Mouse (Mus musculus) left cerebral cortex, postnatal 14 days (tissue): Measurements from ENCODE around the gene Rpl38. TPM values are rescaled to one million over a fixed set of nuclear protein-coding genes. Genes with fewer than 3 reads are reported as not detected.
"Not testable (repeated sequence)": the region's sequence is repeated elsewhere in the genome, so short reads cannot be mapped to it uniquely, and the experiment has no call there.

Source experiments
- DNase-seq, 2 experiments: peaks; one replicate each; pipeline ENCODE4 v3.0.0; 2021 to 2022; ENCODE audit warnings: low spot score in 2 of 2, mixed read lengths in 1 of 2
- intact Hi-C: fragments of 180-260 bp; cut with DNase I; formaldehyde crosslinking; loops from one replicate; pipeline ENCODE4 v1.15.1; 2025
- total RNA-seq, 2 experiments: library from RNA; stranded (reverse); gene quantifications; 2 replicates each; pipeline ENCODE4 v1.2.3; 2021

Gene Rpl38
- total RNA-seq, 2 experiments from 2014 or later, result 737 to 799 TPM

DNA sequence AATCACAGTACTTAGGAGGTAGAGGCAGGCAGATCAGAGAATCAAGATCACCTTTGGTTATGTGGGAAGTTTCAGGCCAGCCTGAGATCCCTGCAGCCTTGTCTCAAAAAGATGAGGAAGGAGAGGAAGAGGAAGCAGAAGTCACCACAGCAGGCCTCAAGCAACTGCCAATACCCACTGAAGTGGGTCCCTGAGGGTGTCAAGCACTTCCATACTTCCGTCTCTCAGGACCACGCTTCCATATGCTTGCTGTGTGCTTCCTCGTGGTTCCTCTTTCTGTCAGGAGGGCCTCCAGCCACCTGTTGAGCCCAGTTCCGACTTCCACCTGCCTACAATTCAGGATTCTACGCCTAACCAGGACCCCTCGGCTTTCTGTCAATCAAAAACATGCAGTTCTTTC, 14.7 kb upstream of the Rpl38 start:
- intact Hi-C loops, result no loop called here
- DNase-seq, result no peak

DNA sequence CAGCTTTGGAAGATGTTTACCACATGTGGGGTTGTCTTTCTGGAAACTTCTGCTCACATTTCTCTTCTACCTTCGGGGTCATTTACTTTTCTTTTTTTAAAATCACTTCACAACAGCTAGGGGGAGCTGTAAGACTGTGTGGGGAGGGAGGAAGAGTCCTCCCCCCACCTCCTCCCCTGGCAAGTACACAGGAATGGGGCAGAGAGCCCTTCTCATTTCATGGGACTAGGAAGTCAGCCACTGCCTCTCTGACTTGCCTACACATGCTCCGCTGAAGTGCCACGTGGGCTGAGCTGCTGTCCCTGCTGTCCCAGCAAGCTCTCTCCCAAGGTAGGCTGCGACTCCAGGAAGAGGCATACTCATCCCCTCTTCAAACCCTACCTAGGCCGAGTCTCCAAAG, 13.8 kb upstream of the Rpl38 start:
- intact Hi-C loops, result no loop called here
- no peak for DNase-seq

DNA sequence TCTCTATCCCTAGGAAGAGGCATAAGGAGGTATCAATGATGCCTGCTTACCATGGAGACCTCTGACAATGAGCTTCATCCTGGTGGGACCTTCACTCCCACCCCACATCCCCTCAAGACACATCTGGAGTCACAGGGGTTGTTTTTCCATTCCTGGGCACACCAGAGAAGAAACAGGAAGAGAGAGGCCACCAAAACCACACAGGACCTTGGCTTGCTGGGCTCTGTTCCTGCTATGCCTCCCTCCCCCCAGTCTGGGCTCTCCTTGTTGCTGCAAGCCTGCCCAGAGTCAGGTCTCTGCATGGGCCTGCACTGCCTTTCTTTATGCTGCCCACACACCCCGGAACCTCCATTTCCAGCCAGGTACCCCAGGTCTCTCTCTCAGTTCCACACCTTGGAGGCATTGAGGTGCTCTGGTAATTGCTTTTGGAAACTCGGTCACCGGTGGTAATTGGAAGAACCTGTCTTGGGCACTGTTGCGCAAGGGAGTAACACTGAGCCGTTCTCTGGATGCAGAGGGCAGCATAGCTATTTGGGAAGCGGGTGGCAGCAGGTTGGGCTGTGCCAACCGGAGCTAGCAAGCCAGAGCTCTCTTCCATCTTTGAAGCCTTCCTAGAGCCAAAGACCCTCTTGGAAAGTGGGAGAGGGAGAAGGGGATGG, 12.8 kb upstream of the Rpl38 start:
- no peak for DNase-seq
- intact Hi-C loops, result no loop called here

DNA sequence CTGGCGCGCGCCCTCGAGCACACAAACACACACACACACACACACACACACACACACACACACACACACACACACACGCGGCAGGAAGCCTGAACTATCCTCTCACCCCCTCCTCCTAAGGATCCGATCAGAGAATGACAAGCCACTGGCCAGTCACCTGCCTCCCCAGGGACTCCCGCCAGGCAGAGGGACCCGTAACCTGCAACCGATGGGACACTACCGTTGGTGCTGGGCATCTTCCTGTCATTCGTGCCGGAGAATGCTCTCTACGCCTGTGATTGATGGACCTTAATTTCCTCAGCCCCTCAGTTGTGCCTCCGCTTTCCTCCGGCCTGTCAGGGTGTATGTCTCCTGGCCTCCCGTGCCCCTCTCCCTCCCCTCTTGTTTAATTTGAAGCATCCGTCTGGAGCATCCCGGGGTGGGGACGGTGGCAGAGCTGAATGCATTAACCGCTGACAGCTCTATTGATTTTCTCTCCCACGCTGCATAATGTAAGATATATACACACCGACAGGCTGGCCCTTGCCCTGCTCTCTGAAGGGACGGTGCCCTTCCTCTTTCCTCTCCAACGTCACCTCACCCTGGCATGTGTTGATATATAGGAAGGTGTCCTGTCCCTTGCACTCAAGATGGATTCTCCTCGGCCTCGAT, 11.2 kb upstream of the Rpl38 start:
- DNase-seq, result no peak
- intact Hi-C loops, result no loop called here

DNA sequence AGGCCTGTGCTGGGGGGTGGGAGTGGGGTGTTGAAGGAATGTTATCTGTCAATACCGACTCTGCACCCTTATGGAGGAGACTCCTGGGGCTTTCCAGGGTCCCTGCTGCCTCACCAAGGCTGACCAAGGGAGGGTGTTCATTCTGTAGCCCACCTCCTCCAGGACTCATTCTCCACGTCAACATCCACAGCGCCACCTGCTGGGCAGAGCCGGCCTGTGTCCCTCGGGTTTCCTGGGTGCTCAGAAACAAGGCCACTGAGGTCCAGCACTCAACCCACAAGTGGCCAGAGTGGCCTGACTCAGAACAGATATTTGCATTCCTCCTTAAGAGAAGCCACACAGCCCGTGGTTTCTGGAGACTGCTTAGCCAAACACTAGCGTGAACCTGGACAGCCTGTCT, 10.6 kb upstream of the Rpl38 start:
- intact Hi-C loops, result no loop called here
- DNase-seq, result peak; percentile 74 to 79

DNA sequence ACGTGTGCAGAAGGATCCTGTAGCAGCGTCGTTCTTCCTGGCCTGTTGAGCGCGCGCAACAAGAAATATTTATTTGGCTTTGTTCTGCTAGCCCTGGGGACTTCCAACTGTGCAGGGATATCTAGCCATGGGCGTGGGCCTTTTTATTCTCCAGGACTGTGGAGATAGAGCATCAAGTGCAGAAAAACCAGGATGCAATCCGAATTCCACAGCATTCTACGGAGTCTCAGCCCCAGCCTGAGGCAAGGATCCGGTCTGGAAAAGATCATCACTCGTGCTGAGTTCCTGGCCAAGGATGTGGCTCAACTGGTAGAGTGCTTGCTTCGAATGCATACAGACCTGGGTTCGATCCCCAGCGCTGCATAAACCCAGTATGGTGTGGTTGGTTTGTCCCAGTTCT, 6.2 kb upstream of the Rpl38 start:
- DNase-seq, result no peak
- intact Hi-C loops, result no loop called here

DNA sequence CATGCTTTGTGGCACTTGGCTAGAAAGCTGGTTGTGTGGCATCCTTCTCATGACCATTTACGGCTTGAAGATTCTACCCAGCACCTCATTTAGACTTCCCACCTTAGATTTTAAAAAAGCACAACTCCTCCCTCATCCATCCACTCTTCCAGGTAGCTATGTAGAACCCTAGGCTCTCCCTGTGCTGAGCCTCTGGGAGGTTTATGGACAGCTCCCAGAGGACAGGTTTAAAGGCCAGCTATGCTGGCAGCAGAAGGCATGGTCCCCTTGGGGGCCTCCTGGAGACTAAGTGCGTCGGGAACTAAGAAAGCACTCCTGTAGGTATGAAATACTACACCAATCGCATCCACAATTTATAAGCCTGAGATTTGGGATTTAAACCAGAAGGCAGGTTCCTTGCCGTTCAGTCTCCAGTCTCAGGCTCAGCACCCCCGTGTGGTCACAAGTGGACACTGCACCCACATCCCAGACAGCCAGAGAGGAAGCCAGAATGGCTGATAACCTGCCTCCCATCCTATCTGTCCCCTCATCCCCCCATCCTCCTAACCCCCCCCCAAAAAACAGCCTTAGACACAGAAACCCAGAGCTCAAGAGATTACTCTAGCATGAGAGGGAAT, 5.5 kb upstream of the Rpl38 start:
- intact Hi-C loops, result no loop called here
- DNase-seq, result peak; percentile 83 to 84

DNA sequence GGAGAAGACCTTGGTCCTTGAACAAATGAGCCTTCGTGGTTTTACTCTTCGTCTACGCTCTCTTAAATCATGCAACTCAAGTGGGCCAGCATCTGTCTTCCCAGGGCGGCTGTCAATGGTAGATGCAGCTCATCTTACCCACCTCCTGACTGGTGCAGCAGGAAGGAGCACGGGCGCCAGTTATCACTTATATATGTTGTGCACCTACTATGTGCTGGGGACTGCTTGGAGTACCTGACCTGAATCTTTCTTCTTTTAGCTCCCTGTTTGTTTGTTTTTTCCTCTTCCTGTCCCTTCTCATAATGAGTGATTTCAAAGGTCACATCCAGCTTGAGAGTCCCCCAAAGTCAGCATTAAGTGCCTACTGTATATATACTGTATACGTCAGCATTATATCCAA, 4.2 kb upstream of the Rpl38 start:
- intact Hi-C loops, result no loop called here
- no peak for DNase-seq

DNA sequence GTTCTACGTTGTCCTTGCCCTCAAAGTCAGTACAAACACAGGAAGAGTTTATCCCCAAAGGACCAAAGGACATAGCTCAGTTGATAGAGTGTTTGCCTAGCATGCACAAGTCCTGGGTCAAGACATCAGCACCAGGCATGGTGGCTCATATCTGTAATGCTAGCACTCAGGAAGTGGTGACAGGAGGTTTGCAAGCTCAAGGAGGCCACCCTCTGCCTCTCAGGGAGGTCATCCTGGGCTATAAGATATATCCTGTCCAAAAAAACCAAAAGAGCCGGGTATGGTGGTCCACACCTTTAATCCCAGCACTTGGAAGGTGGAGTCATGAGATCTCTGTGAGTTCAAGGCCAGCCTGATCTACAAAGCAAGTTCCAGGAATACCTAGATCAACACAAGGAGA, 2.9 kb upstream of the Rpl38 start:
- intact Hi-C loops, result no loop called here
- DNase-seq, result no peak

GRCm38 (mm10) chr11:114666786-114667185, 1.5 kb upstream of the Rpl38 start:
- DNase-seq, result no peak

GRCm38 (mm10) chr11:114667236-114667931, 940 bp upstream of the Rpl38 start:
- intact Hi-C loops, result no loop called here
- no peak for DNase-seq

More at GRCm38 (mm10) chr11:114666786-114667185, 1.5 kb upstream of the Rpl38 start:
- intact Hi-C loops, result no loop called here

DNA sequence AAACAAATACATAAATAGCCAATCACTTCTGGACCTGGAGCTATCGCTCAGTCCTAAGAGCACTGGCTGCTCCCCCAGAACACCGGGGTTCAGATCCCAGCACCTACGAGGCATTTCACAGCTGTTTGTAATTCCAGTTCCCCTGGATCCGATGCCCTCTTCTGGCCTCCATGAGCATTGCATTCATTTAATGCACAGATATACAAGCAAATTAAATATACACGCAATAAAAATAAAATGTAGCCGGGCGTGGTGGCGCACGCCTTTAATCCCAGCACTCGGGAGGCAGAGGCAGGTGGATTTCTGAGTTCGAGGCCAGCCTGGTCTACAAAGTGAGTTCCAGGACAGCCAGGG, 415 bp upstream of the Rpl38 start:
- intact Hi-C loops, result not testable (repeated sequence)
- DNase-seq, result peak; percentile 40 to 54

DNA sequence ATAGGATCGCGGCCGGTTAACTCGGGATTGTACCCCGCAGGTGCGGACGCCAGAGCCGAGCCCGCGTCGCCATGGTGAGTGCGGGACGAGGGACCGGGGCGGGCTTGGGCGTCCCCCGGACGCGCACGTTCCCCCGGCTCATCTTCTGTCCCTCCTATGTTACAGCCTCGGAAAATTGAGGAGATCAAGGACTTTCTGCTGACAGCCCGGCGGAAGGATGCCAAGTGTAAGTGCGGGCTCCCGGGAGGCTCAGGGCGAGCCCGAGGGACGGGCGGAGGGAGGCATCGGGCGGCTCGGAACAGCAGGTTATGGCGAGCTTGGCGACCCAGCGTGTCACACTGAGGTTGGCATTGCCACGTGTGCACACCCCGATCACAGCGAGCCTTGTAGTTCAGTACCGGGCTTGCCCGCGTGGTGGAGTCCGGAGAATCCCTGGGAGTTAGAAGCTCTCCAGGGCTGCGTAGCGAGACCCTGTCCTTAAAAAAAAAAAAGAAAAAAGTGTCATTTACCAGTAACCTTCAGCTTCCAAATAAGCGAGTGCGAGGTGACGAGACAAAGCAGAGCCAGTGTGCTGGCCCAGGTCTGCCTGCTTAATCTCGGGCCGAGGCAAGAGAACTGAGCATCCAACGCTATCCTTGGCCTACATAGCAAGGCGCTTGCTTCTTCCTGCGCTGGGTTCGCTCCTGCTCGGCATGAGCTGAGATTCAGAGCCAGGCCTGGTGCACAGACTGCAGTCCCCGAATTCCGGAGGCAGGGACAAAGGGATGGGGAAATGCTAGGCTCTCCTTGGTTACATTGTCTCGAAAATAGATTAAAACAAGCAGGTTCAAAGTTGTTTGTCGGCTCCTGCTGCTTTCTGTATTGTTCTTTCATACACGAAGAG, 658 bp downstream of the Rpl38 start:
- peak; percentile 84 to 93 for DNase-seq
- intact Hi-C loops, result no loop called here

GRCm38 (mm10) chr11:114669651-114670168, 1.4 kb downstream of the Rpl38 start:
- no peak for DNase-seq
- intact Hi-C loops, result loop anchor here (5.0 to 10.0 kb wide), 2 partner anchors 65 to 243 kb away; no protein-coding TSS in a partner anchor

GRCm38 (mm10) chr11:114671147-114671546, 2.8 kb downstream of the Rpl38 start:
- intact Hi-C loops, result loop anchor here (5.0 to 10.0 kb wide), 2 partner anchors 64 to 241 kb away; no protein-coding TSS in a partner anchor
- no peak for DNase-seq

DNA sequence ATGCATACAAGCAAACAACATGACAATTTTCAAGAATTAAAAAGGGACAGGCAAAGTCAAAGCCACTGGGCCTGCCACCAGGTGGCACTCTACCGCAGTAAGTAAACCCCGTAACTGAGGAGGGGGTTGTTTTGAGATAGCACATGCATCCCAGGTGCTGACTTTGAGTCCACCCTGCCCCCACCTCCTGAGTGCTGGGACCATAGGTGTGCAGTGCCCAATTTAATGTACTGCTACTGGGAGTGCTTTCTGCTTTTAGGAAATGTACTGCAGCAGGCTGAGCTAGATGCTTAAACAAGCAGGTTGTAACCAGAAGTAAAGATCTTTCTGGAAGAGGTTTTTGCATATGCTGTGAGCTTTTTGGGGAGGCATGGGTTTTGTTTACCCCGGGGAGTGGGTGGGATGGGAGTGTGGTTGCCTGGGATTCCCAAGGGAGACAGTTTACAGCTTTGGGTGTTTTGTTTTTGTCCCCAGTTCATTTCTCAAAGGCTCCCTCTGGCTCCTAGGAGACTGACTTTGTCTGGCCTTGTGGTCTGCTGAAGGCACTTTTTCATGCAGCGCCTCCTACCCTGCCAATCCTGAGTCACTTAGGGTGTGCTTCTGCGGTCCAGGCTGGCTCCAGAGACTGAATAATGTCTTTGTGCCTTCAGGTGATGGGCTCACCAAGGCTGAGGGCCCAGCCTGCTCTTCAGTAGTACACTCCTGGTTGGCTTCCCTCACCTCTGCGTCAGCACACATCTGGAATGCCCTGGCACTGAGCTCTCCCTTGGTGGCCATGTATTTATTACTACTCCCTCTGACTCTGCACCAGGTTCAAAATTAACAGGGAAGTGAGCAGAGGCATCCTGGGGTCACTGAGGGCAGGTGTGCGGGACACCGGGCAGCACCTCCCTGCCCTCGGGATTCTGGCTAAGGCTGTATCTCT, 4.7 kb downstream of the Rpl38 start:
- intact Hi-C loops, result loop anchor here (5.0 to 10.0 kb wide), 2 partner anchors 62 to 239 kb away; no protein-coding TSS in a partner anchor
- DNase-seq, result peak; percentile 58 to 76

- DNase-seq, result no peak
- intact Hi-C loops, result loop anchor here (5.0 to 10.0 kb wide), 2 partner anchors 61 to 239 kb away; no protein-coding TSS in a partner anchor
These were observed 5.4 kb downstream of the Rpl38 start for GRCm38 (mm10) chr11:114673719-114674050.

DNA sequence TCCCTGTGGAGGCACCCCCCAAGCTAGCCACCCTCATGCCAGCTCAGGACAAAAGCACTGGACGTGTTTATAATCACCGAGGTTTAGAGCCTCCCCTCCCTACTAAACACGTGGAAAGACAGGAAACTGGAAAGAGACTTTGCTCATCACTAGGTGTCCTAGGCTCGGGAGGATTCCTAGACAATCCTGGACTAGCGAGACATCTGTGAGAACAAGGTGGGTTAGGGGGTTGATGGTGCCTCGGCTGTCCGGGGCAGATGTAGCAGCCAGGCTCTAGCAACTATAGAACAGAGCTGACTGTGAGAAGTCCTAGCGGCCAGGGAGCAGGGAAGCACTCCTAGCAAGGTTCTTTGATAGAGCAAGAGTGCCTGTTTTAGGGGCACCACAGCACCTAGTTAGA, 5.9 kb downstream of the Rpl38 start:
- no peak for DNase-seq
- intact Hi-C loops, result loop anchor here (5.0 to 10.0 kb wide), 2 partner anchors 61 to 238 kb away; no protein-coding TSS in a partner anchor
